Mouse (Mus musculus): ENCODE measurements around the gene Pdzk1ip1. TPM values are rescaled to one million over a fixed set of nuclear protein-coding genes. Genes with fewer than 3 reads are reported as not detected.
A peak's percentile ranks its signal among the peaks of the same experiment; 100 is the strongest.

Gene Pdzk1ip1
- polyA plus RNA-seq, 1 experiment from 2014 or later, result 12.3 TPM

- peak; percentile 45; the same call in 1 of the 2 replicates for ATAC-seq (ENCODE audit: insufficient number of reproducible peaks, insufficient read depth, low FRiP score, low TSS enrichment, low read depth)
- WGBS, result under 1% methylated on average over 31 of the region's 31 CpGs
- H3K9ac ChIP-seq, result peak overlapping the region; percentile 55
- H3K4me2 ChIP-seq, result peak overlapping the region; percentile 64
- H3K9me3 ChIP-seq, result no peaks in the 10 kb centered on the region
- peaks cover 68% of the 10 kb centered on the region for H3K27me3 ChIP-seq
- no peak overlapping the region for H3K27ac ChIP-seq
- H3K36me3 ChIP-seq, result no peaks in the 10 kb centered on the region
- peaks cover 16% of the 10 kb centered on the region for H3K4me1 ChIP-seq
- H3K4me3 ChIP-seq, result peak overlapping the region; percentile 37
Measured at GRCm38 (mm10) chr4:115095671-115096434, 7.3 kb downstream of the Pdzk1ip1 start.

DNA sequence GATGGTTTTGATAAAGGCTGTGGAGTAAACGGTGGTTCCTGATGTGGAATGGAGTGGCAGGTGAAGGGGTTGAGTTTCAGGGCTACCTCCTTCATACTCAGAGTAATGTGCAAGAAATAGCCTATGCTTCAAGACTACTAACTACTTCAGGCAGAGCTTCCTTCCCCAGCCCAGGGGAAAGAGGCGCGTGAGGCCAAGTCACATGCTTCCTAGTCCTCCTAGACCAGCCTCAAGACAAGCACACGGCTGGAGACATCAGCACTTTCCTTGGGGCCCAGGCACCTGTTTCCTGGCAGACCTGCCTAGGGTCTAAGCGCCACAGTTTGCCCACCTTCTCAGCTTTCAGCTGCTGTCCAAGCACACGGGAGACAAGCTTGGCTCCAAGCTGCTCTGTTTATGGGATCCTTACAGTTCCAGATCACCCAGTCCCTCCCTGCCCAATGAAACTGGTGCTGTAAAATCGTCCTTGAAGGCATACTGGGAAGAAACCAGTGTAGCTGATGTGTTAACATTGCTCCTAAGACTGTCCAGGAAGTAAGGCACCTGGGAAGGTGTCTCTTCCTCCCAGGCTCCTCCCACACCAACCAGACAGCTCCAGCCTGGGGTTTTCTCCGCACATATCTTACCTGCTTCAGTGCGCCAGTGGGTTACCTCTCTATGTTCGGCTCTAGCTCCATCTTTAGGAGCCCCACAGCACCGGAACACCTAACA is 8.1 kb downstream of the Pdzk1ip1 start:
- H3K4me2 ChIP-seq, result peak overlapping the region; percentile 64
- no peaks in the 10 kb centered on the region for H3K36me3 ChIP-seq
- no peak for ATAC-seq (ENCODE audit: insufficient number of reproducible peaks, insufficient read depth, low FRiP score, low TSS enrichment, low read depth)
- H3K27me3 ChIP-seq, result peaks cover 68% of the 10 kb centered on the region
- peaks cover 16% of the 10 kb centered on the region for H3K4me1 ChIP-seq
- 12% methylated on average over 11 of the region's 11 CpGs for WGBS
- H3K9me3 ChIP-seq, result no peaks in the 10 kb centered on the region
- no peak overlapping the region for H3K27ac ChIP-seq
- peak overlapping the region; percentile 44; the same call in 1 of the 2 replicates for H3K9ac ChIP-seq
- no peak overlapping the region for H3K4me3 ChIP-seq

GRCm38 (mm10) chr4:115097146-115097496 is 8.6 kb downstream of the Pdzk1ip1 start:
- peak overlapping the region; percentile 64 for H3K4me2 ChIP-seq
- H3K36me3 ChIP-seq, result no peaks in the 10 kb centered on the region
- H3K27ac ChIP-seq, result no peak overlapping the region
- no peaks in the 10 kb centered on the region for H3K9me3 ChIP-seq
- ATAC-seq (ENCODE audit: insufficient number of reproducible peaks, insufficient read depth, low FRiP score, low TSS enrichment, low read depth), result no peak; the same call in 1 of the 2 replicates
- H3K9ac ChIP-seq, result peak overlapping the region; percentile 44; the same call in 1 of the 2 replicates
- no peak overlapping the region for H3K4me3 ChIP-seq
- peaks cover 63% of the 10 kb centered on the region for H3K27me3 ChIP-seq
- WGBS, result under 1% methylated on average over 6 of the region's 6 CpGs
- peaks cover 19% of the 10 kb centered on the region for H3K4me1 ChIP-seq

DNA sequence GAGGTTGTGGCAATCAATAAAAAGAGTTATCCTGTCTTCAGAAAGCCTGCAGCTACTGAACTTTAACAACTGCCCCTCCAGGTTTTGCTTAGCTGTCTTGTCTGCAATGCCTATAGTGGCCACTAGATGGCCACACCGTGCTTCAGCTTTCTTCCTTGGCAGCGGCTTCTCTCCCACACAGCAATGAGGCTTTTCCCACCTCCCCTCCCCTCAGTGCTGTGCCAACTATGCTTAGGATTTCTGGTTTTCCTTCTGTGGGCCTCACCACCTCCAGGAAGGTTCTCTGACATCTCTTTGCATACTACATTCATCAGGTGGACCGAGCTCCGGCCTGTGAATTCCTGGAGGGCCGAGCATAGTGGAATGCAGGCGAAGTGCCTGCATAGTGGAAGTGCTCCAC is 13.2 kb downstream of the Pdzk1ip1 start:
- H3K27ac ChIP-seq, result no peak overlapping the region
- no peaks in the 10 kb centered on the region for H3K9me3 ChIP-seq
- no peak for ATAC-seq (ENCODE audit: insufficient number of reproducible peaks, insufficient read depth, low FRiP score, low TSS enrichment, low read depth)
- WGBS, result 44% methylated on average over 6 of the region's 6 CpGs
- no peaks in the 10 kb centered on the region for H3K36me3 ChIP-seq
- no peak overlapping the region for H3K4me3 ChIP-seq
- no peak overlapping the region for H3K4me2 ChIP-seq
- peaks cover 7% of the 10 kb centered on the region for H3K4me1 ChIP-seq
- peaks cover 20% of the 10 kb centered on the region for H3K27me3 ChIP-seq
- no peak overlapping the region for H3K9ac ChIP-seq

DNA sequence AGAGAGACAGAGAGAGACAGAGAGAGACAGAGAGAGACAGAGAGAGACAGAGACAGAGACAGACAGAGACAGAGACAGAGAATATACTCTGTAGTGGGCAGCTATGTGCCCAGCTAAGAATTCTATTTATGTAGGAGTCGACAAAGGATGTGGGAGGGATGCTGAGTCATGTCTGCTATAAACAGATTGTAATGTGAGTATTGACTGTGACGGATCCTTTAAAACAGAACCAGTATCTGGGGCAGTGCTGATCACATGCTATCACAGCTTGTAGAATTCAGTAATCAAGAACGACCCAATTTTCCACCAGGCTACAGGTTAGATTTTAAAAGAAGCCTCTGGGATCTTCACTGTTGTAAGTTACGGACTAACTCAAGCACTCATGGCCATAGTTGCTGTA is 15.0 kb downstream of the Pdzk1ip1 start:
- WGBS, result 47% methylated on average over 4 of the region's 4 CpGs
- Histone ChIP-seq H3K4me3 (no peak overlapping the region), H3K36me3 (no peaks in the 10 kb centered on the region), H3K27me3 (peaks cover 6% of the 10 kb centered on the region; the same call in 1 of the 2 replicates), H3K4me2 (no peak overlapping the region), H3K27ac (no peak overlapping the region), H3K9ac (no peak overlapping the region), H3K9me3 (no peaks in the 10 kb centered on the region), H3K4me1 (0 out of 2 replicates have a peak, but pooled peaks cover 3% of the 10 kb centered on the region)
- ATAC-seq (ENCODE audit: insufficient number of reproducible peaks, insufficient read depth, low FRiP score, low TSS enrichment, low read depth), result no peak

DNA sequence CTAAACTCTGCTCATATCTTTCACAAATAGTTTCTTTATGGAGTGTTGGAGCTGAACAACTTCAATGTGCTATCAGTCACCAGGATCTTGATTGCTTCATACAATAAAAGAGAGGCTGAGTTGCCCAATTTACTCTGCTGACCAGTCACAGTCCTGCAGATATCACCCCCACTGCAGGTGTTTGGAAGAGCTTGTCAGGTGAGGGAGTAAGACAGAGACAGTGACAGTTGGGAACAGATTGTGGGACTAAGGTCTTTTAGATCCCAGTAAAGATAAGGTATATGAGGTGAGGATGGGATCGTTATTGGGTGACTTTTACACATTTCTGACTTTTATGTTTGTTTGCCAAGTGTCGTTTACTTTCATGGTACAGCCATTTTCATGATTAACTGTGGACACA is 22.7 kb downstream of the Pdzk1ip1 start:
- Histone ChIP-seq H3K4me2 (no peak overlapping the region), H3K27me3 (no peaks in the 10 kb centered on the region; the same call in 1 of the 2 replicates), H3K36me3 (no peaks in the 10 kb centered on the region), H3K27ac (no peak overlapping the region), H3K9me3 (0 out of 2 replicates have a peak, but pooled peaks cover 2% of the 10 kb centered on the region), H3K4me1 (no peaks in the 10 kb centered on the region), H3K4me3 (no peak overlapping the region), H3K9ac (no peak overlapping the region)
- WGBS, result 74% methylated on average over 2 of the region's 2 CpGs
- no peak for ATAC-seq (ENCODE audit: insufficient number of reproducible peaks, insufficient read depth, low FRiP score, low TSS enrichment, low read depth)

DNA sequence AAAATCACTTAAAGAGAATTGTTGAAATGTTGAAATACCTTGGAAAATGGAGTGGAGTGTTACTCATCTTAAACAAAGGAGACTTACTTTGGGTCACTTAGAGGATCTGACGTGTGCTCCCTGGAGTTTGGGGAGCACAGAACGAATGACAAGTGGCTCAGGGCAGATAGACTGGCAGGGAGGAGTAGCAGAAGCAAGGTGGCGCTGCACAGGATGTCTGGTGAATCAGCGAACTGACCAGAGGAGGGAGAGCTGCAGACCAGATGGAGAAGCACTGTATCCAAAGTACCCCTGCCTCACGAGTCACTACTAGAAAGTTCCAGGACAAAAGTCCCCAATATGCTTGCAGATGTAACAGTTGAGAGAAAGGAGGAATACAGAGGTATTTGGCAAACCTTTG is 24.8 kb downstream of the Pdzk1ip1 start:
- no peak overlapping the region for H3K9ac ChIP-seq
- no peak overlapping the region for H3K4me3 ChIP-seq
- WGBS, result 23% methylated on average over 5 of the region's 5 CpGs
- ATAC-seq (ENCODE audit: insufficient number of reproducible peaks, insufficient read depth, low FRiP score, low TSS enrichment, low read depth), result no peak
- no peak overlapping the region for H3K27ac ChIP-seq
- H3K36me3 ChIP-seq, result no peaks in the 10 kb centered on the region
- no peaks in the 10 kb centered on the region for H3K4me1 ChIP-seq
- no peaks in the 10 kb centered on the region; the same call in 1 of the 2 replicates for H3K27me3 ChIP-seq
- H3K9me3 ChIP-seq, result 0 out of 2 replicates have a peak, but pooled peaks cover 3% of the 10 kb centered on the region
- H3K4me2 ChIP-seq, result no peak overlapping the region

DNA sequence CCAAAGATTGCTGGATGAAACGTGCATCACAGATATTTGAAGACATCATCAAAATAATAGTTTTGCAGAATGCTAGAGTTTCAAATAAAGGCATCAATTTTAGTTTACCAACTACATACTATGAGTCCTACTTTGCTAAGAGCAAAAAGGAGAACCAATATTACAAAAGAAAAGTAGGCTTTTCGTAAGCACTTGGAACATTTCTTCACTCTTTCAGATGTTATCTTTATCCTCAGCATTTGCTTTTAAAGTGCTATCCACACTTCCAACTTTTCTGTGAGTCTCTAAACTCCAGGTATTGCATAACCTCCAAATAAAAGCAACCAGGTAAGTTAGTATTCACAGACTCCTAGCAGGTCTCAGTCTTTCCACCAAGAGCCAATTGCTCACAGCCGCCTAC is 31.1 kb downstream of the Pdzk1ip1 start:
- no peaks in the 10 kb centered on the region for H3K27me3 ChIP-seq
- H3K4me2 ChIP-seq, result no peak overlapping the region
- H3K9me3 ChIP-seq, result 0 out of 2 replicates have a peak, but pooled peaks cover 3% of the 10 kb centered on the region
- no peaks in the 10 kb centered on the region for H3K4me1 ChIP-seq
- ATAC-seq (ENCODE audit: insufficient number of reproducible peaks, insufficient read depth, low FRiP score, low TSS enrichment, low read depth), result no peak
- H3K9ac ChIP-seq, result no peak overlapping the region
- no peaks in the 10 kb centered on the region for H3K36me3 ChIP-seq
- H3K27ac ChIP-seq, result no peak overlapping the region
- 91% methylated on average over 3 of the region's 3 CpGs for WGBS
- no peak overlapping the region for H3K4me3 ChIP-seq

DNA sequence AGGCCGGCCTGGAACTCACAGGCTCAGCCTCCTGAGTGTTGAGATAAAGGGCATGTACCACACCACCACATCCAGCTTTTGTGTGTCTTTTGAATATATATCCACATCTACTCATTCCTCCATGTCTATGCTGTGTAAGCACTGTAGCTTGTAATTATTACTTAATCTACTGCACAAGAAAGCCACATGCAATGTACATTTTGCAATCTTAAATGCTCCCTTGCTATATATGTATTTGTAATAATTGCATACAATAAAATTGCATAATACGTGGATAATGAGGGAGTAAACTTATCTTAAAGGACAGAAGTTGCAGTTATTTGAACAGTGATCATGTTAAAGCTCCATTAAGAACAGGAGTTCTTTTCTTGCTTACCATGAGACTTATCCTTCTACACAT is 32.7 kb downstream of the Pdzk1ip1 start:
- WGBS, result 79% methylated on average over 2 of the region's 2 CpGs
- Histone ChIP-seq H3K27me3 (no peaks in the 10 kb centered on the region), H3K4me2 (no peak overlapping the region), H3K9me3 (0 out of 2 replicates have a peak, but pooled peaks cover 1% of the 10 kb centered on the region), H3K4me3 (no peak overlapping the region), H3K4me1 (no peaks in the 10 kb centered on the region), H3K9ac (no peak overlapping the region), H3K27ac (no peak overlapping the region), H3K36me3 (no peaks in the 10 kb centered on the region)
- no peak for ATAC-seq (ENCODE audit: insufficient number of reproducible peaks, insufficient read depth, low FRiP score, low TSS enrichment, low read depth)

- Histone ChIP-seq H3K4me2 (no peak overlapping the region), H3K9me3 (no peaks in the 10 kb centered on the region), H3K4me1 (no peaks in the 10 kb centered on the region), H3K27me3 (no peaks in the 10 kb centered on the region), H3K36me3 (no peaks in the 10 kb centered on the region), H3K9ac (no peak overlapping the region), H3K27ac (no peak overlapping the region), H3K4me3 (no peak overlapping the region)
- 83% methylated on average over 5 of the region's 5 CpGs for WGBS
- no peak for ATAC-seq (ENCODE audit: insufficient number of reproducible peaks, insufficient read depth, low FRiP score, low TSS enrichment, low read depth)
Measured at GRCm38 (mm10) chr4:115121608-115122007, 33.1 kb downstream of the Pdzk1ip1 start.

- H3K4me1 ChIP-seq, result no peaks in the 10 kb centered on the region
- no peak overlapping the region for H3K4me3 ChIP-seq
- no peaks in the 10 kb centered on the region for H3K9me3 ChIP-seq
- no peak overlapping the region for H3K4me2 ChIP-seq
- WGBS, result 52% methylated on average over 2 of the region's 2 CpGs
- no peak overlapping the region for H3K9ac ChIP-seq
- no peak for ATAC-seq (ENCODE audit: insufficient number of reproducible peaks, insufficient read depth, low FRiP score, low TSS enrichment, low read depth)
- no peaks in the 10 kb centered on the region for H3K36me3 ChIP-seq
- H3K27me3 ChIP-seq, result no peaks in the 10 kb centered on the region
- no peak overlapping the region for H3K27ac ChIP-seq
Measured at GRCm38 (mm10) chr4:115123507-115123906, 35.0 kb downstream of the Pdzk1ip1 start.

DNA sequence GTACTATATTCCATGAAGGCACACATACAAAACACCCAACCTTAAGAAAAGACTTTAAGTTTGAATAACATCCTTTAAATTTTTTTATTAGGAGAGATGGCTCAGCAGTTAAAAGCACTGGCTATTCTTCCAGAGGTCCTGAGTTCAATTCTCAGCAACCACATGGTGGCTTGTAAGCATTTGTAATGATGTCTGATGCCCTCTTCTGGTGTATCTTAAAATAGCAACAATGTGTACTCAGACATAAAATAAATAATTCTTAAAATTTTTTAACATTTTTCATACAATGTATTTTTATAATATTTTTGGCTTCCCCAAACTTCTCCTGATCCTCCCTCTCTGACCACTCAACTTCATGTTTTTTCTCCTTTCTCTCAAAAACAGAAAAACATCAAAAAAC is 36.2 kb downstream of the Pdzk1ip1 start:
- Histone ChIP-seq H3K4me2 (no peak overlapping the region), H3K4me3 (no peak overlapping the region), H3K27ac (no peak overlapping the region), H3K9ac (no peak overlapping the region), H3K9me3 (no peaks in the 10 kb centered on the region), H3K27me3 (no peaks in the 10 kb centered on the region), H3K4me1 (no peaks in the 10 kb centered on the region), H3K36me3 (no peaks in the 10 kb centered on the region)
- no peak for ATAC-seq (ENCODE audit: insufficient number of reproducible peaks, insufficient read depth, low FRiP score, low TSS enrichment, low read depth)

Data from embryonic facial prominence, embryonic 13.5 days (tissue).